Mouse (Mus musculus): Measurements from ENCODE around the gene Arrdc1. TPM values are rescaled to one million over a fixed set of nuclear protein-coding genes. Genes with fewer than 3 reads are reported as not detected.

Gene Arrdc1
- polyA plus RNA-seq, 1 experiment, result 166 TPM

GRCm38 (mm10) chr2:24923561-24923960, 11.5 kb downstream of the Arrdc1 start:
- H3K4me1 ChIP-seq (ENCODE audit: control insufficient read depth, insufficient read depth, insufficient read length, low read length), result peaks cover 3% of the 10 kb centered on the region; the same call in 1 of the 2 replicates
- H3K27ac ChIP-seq (ENCODE audit: insufficient read depth, low read depth, low read length), result no peak overlapping the region
- H3K27me3 ChIP-seq (ENCODE audit: control insufficient read depth, insufficient read depth, low read length), result no peaks in the 10 kb centered on the region
- peaks cover 17% of the 10 kb centered on the region; the same call in 1 of the 2 replicates for H3K36me3 ChIP-seq (ENCODE audit: control insufficient read depth, insufficient read depth, low read length)
- H3K4me3 ChIP-seq (ENCODE audit: low read depth, low read length), result no peak overlapping the region
- no peak for TF ChIP-seq CTCF (IDR thresholded peaks at IDR 0.05; ENCODE audit: extremely low read depth, insufficient read length, insufficient replicate concordance, low read depth, low read length)
- TF ChIP-seq POLR2A (IDR thresholded peaks at IDR 0.05; ENCODE audit: low read depth, low read length), result no peak
- WGBS, result 37% methylated on average over 2 of the region's 2 CpGs

DNA sequence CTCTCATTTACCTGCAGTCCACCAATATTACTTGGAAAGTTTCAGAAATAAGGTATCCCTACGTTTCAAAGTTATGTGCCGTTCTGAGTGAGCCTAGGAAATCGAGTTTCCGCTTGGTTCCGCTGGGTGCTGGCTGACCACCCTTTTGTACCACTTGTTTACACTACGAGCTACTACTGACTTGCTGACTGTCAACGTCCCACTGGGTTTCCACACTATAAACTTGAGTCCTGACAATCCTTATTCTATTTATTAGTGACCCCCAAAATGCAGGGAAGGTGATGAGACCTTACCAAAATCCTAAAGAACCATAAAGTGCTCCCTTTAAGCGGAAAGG, 15.2 kb downstream of the Arrdc1 start:
- TF ChIP-seq POLR2A (IDR thresholded peaks at IDR 0.05; ENCODE audit: low read depth, low read length) (no peak), CTCF (IDR thresholded peaks at IDR 0.05; ENCODE audit: extremely low read depth, insufficient read length, insufficient replicate concordance, low read depth, low read length) (no peak)
- WGBS, result 7% methylated on average over 8 of the region's 8 CpGs

DNA sequence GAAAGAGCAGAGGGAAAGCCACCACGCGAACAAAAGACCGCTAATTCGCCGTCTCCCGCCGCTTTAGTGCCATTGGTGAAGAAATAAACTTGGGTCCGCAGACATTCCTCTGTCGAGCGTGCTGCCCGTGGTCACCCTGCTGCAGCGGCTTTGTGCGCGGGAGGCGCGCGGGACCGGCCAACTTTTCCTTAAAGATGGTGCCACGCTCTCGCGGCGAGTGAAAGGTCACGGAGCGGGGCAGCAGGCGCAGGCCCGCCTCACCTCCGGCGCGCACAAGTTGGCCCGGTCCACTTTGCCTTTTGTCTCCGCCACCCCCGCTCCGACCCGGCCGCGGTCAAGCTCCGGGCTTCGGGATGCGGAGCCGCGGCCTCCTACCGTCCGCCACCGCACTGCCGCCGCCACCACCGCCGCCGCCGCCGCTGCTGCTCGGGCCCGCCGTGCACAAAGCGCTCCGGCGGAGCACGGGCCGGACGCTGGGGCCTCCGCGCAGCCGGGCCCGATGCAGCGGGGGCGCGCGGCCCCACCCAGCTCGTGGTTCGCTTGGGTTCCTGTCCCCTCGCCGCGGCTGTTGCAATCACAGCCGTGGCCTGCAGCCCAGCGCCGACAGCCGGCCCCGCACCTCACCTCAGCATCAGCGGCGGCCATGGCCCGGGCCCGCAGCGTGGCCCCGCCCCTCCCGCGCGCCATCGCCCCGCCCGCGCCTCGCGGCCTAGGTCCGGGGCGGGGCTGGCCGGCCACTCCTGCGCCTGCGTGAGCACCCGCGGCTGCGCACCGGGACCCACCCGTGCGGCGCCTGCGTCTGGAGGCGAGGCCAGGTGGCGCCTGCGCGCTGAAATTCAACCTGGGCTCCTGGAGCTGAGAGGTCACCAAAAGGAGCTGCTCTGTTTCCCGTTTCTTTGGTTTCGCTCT, 15.9 kb downstream of the Arrdc1 start, which contains the start of gene Ehmt1:
Ehmt1 (minus strand) TSS at position 685 of the 909 bp plus-strand sequence.
- Histone ChIP-seq H3K27ac (ENCODE audit: insufficient read depth, low read depth, low read length) (peak within 1 kb of the TSS; percentile 64), H3K36me3 (ENCODE audit: control insufficient read depth, insufficient read depth, low read length) (no peaks in the 10 kb centered on the region), H3K27me3 (ENCODE audit: control insufficient read depth, insufficient read depth, low read length) (no peaks in the 10 kb centered on the region), H3K4me1 (ENCODE audit: control insufficient read depth, insufficient read depth, insufficient read length, low read length) (peaks cover 4% of the 10 kb centered on the region; the same call in 1 of the 2 replicates), H3K4me3 (ENCODE audit: low read depth, low read length) (peak within 1 kb of the TSS; percentile 86)
- under 1% methylated on average over 100 of the region's 112 CpGs for WGBS
- TF ChIP-seq POLR2A (IDR thresholded peaks at IDR 0.05; ENCODE audit: low read depth, low read length), result peak; percentile 80; the same call in 1 of the 2 replicates
- no peak for TF ChIP-seq CTCF (IDR thresholded peaks at IDR 0.05; ENCODE audit: extremely low read depth, insufficient read length, insufficient replicate concordance, low read depth, low read length)

More for the DNA sequence above, 15.2 kb downstream of the Arrdc1 start:
- Histone ChIP-seq H3K36me3 (ENCODE audit: control insufficient read depth, insufficient read depth, low read length) (0 out of 2 replicates have a peak, but pooled peaks cover 2% of the 10 kb centered on the region), H3K4me3 (ENCODE audit: low read depth, low read length) (peak overlapping the region; percentile 54), H3K27me3 (ENCODE audit: control insufficient read depth, insufficient read depth, low read length) (no peaks in the 10 kb centered on the region), H3K27ac (ENCODE audit: insufficient read depth, low read depth, low read length) (peak overlapping the region; percentile 59), H3K4me1 (ENCODE audit: control insufficient read depth, insufficient read depth, insufficient read length, low read length) (peaks cover 4% of the 10 kb centered on the region; the same call in 1 of the 2 replicates)

DNA sequence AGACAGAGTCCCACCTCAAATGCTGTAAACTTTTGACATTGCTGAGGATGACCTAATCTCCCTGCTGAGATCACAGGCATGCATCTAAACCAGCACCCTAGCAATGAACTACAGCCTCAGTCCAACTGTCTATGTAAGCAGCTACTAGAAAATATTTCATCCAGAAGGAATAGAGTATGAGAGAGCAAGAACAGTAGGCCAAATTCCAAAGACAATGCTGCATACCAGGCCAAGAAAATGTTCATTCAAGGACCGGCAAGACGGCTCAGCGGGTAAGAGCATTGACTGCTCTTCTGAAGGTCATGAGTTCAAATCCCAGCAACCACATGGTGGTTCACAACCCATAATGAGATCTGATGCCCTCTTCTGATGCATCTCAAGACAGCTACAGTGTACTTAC, 20.3 kb downstream of the Arrdc1 start:
- Histone ChIP-seq H3K4me3 (ENCODE audit: low read depth, low read length) (no peak overlapping the region), H3K4me1 (ENCODE audit: control insufficient read depth, insufficient read depth, insufficient read length, low read length) (peaks cover 4% of the 10 kb centered on the region; the same call in 1 of the 2 replicates), H3K36me3 (ENCODE audit: control insufficient read depth, insufficient read depth, low read length) (0 out of 2 replicates have a peak, but pooled peaks cover 2% of the 10 kb centered on the region), H3K27me3 (ENCODE audit: control insufficient read depth, insufficient read depth, low read length) (no peaks in the 10 kb centered on the region), H3K27ac (ENCODE audit: insufficient read depth, low read depth, low read length) (no peak overlapping the region)
- WGBS, result 75% methylated on average over 3 of the region's 3 CpGs
- TF ChIP-seq CTCF (IDR thresholded peaks at IDR 0.05; ENCODE audit: extremely low read depth, insufficient read length, insufficient replicate concordance, low read depth, low read length) (no peak), POLR2A (IDR thresholded peaks at IDR 0.05; ENCODE audit: low read depth, low read length) (no peak)

DNA sequence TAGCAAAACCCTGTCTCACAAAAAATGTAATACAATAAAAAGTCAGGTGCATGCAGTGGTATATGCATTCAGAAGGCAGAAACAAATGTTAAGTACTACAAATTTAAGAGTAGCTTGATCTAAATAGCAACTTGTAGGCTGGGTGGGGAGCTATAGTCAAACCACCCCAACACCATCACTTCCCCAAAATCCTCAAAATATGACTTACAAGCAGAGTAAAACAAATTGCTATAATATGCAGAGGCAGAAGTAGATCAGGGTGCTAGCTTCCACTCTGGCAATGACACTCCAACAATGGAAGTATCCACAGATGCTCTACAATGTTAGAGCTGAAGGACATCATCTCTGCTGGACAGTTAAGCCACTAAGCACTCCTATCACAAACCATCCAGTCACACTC, 22.5 kb downstream of the Arrdc1 start:
- H3K27ac ChIP-seq (ENCODE audit: insufficient read depth, low read depth, low read length), result no peak overlapping the region
- peaks cover under 1% of the 10 kb centered on the region; the same call in 1 of the 2 replicates for H3K4me1 ChIP-seq (ENCODE audit: control insufficient read depth, insufficient read depth, insufficient read length, low read length)
- H3K4me3 ChIP-seq (ENCODE audit: low read depth, low read length), result no peak overlapping the region
- no peaks in the 10 kb centered on the region for H3K27me3 ChIP-seq (ENCODE audit: control insufficient read depth, insufficient read depth, low read length)
- no peak for TF ChIP-seq CTCF (IDR thresholded peaks at IDR 0.05; ENCODE audit: extremely low read depth, insufficient read length, insufficient replicate concordance, low read depth, low read length)
- TF ChIP-seq POLR2A (IDR thresholded peaks at IDR 0.05; ENCODE audit: low read depth, low read length), result no peak
- H3K36me3 ChIP-seq (ENCODE audit: control insufficient read depth, insufficient read depth, low read length), result 0 out of 2 replicates have a peak, but pooled peaks cover 2% of the 10 kb centered on the region

DNA sequence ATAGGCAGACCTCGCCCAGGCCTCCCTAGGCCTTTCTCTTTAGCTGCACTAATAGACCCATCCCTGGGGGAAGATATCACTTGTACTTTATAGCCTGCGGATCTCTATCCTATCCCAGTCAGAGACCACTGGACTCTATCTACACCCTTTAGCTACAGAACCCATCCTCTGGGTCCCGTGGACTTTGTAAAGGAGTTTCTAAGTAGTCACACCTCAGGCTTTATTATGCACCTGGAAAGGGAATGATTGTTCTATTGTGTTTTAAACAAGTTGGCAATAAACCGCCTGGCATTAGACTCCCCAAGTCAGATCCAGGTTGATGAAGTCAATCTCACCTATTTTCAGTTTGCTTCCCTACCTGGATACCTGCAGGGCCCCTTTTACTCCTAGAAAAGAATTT, 22.9 kb downstream of the Arrdc1 start:
- H3K36me3 ChIP-seq (ENCODE audit: control insufficient read depth, insufficient read depth, low read length), result 0 out of 2 replicates have a peak, but pooled peaks cover 2% of the 10 kb centered on the region
- H3K4me3 ChIP-seq (ENCODE audit: low read depth, low read length), result no peak overlapping the region
- TF ChIP-seq CTCF (IDR thresholded peaks at IDR 0.05; ENCODE audit: extremely low read depth, insufficient read length, insufficient replicate concordance, low read depth, low read length) (no peak), POLR2A (IDR thresholded peaks at IDR 0.05; ENCODE audit: low read depth, low read length) (no peak)
- no peaks in the 10 kb centered on the region for H3K4me1 ChIP-seq (ENCODE audit: control insufficient read depth, insufficient read depth, insufficient read length, low read length)
- H3K27ac ChIP-seq (ENCODE audit: insufficient read depth, low read depth, low read length), result no peak overlapping the region
- no peaks in the 10 kb centered on the region for H3K27me3 ChIP-seq (ENCODE audit: control insufficient read depth, insufficient read depth, low read length)
- WGBS, result 70% methylated on average over 4 of the region's 4 CpGs

DNA sequence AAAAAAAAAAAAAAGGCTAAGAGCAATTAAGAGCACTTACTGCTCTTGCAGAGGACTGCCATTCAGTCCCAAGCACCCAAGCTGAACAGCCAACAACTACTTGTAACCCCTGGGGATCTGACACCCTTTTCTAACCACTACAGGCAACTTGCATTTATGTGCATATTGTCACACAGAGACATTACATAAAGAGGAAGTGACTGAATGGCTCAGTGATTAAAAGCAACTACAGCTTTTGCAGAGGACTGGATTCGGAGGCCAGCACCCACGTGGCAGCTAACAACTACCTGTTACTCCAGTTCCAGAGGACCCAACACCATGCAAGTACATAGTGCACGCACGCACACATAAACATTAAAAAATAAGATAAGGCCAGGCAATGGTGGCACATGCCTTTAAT, 24.6 kb downstream of the Arrdc1 start:
- H3K36me3 ChIP-seq (ENCODE audit: control insufficient read depth, insufficient read depth, low read length), result 0 out of 2 replicates have a peak, but pooled peaks cover 2% of the 10 kb centered on the region

More for the DNA sequence above, 24.6 kb downstream of the Arrdc1 start:
- TF ChIP-seq CTCF (IDR thresholded peaks at IDR 0.05; ENCODE audit: extremely low read depth, insufficient read length, insufficient replicate concordance, low read depth, low read length) (no peak), POLR2A (IDR thresholded peaks at IDR 0.05; ENCODE audit: low read depth, low read length) (no peak)
- WGBS, result 69% methylated on average over 4 of the region's 4 CpGs
- Histone ChIP-seq H3K27me3 (ENCODE audit: control insufficient read depth, insufficient read depth, low read length) (no peaks in the 10 kb centered on the region), H3K4me3 (ENCODE audit: low read depth, low read length) (no peak overlapping the region), H3K4me1 (ENCODE audit: control insufficient read depth, insufficient read depth, insufficient read length, low read length) (no peaks in the 10 kb centered on the region), H3K27ac (ENCODE audit: insufficient read depth, low read depth, low read length) (no peak overlapping the region)
